Mouse (Mus musculus) liver, embryonic 14.5 days (tissue): ENCODE results near the gene Gm21149. TPM values are rescaled to one million over a fixed set of nuclear protein-coding genes. Genes with fewer than 3 reads are reported as not detected.
A peak's percentile ranks its signal among the peaks of the same experiment; 100 is the strongest.
"Not testable (repeated sequence)": the region's sequence is repeated elsewhere in the genome, so short reads cannot be mapped to it uniquely, and the experiment has no call there.

Source experiments
- ATAC-seq: fragments of 200-750 bp; cut with Nextera tagmentation; 2 replicates; pipeline ENCODE4 v1.8.0; 2017; ENCODE audit warnings: moderate number of reproducible peaks, mild to moderate bottlenecking, moderate library complexity; ENCODE audit not compliant: insufficient read depth
- DNase-seq, 3 experiments: peaks; one replicate each; pipeline ENCODE4 v3.0.0-alpha.2; 2012 to 2013; ENCODE audit warnings: low read depth in 3 of 3, low spot score in 3 of 3
- H3K27ac ChIP-seq: fragments of 300-500 bp; sonication (generic); 2 replicates; pipeline ENCODE4 v1.5.1; 2014; ENCODE audit warnings: moderate library complexity, mild to moderate bottlenecking, control low read depth, inconsistent platforms
- H3K27me3 ChIP-seq: fragments of 300-500 bp; sonication (generic); 2 replicates; pipeline ENCODE4 v1.6.1; 2014; ENCODE audit warnings: mild to moderate bottlenecking, low read length, moderate library complexity; ENCODE audit not compliant: control insufficient read depth, insufficient read depth
- H3K36me3 ChIP-seq: fragments of 300-500 bp; sonication (generic); replicated peaks from 2 replicates; pipeline ENCODE4 v1.6.1; 2014; ENCODE audit warnings: low read depth; ENCODE audit not compliant: control insufficient read depth, insufficient read depth
- H3K4me1 ChIP-seq, 2 experiments: fragments of 200-500 bp in 1 of 2; fragments of 300-500 bp in 1 of 2; sonication (generic) in 1 of 2; replicated peaks; 2 replicates each; pipeline ENCODE4 v1.6.1; 2012 to 2014; ENCODE audit warnings: antibody characterized with exemption in 1 of 2, inconsistent platforms in 1 of 2, low read length in 1 of 2; ENCODE audit not compliant: control insufficient read depth in 2 of 2, insufficient read depth in 2 of 2
- H3K4me2 ChIP-seq: fragments of 300-500 bp; sonication (generic); 2 replicates; pipeline ENCODE4 v1.6.1; 2014; ENCODE audit warnings: low read depth, mild to moderate bottlenecking, control low read depth, moderate library complexity
- H3K4me3 ChIP-seq, 2 experiments: fragments of 200-500 bp in 1 of 2; fragments of 300-500 bp in 1 of 2; sonication (generic) in 1 of 2; 2 replicates each; pipeline ENCODE4 v1.5.1; 2012 to 2014; ENCODE audit warnings: low read depth in 2 of 2, low read length in 2 of 2, mild to moderate bottlenecking in 2 of 2, control low read depth in 1 of 2, inconsistent platforms in 1 of 2, moderate library complexity in 1 of 2; ENCODE audit not compliant: insufficient read depth in 1 of 2
- H3K9ac ChIP-seq: fragments of 300-500 bp; sonication (generic); replicated peaks from 2 replicates; pipeline ENCODE4 v1.6.1; 2014; ENCODE audit warnings: mild to moderate bottlenecking, control low read depth, moderate library complexity
- H3K9me3 ChIP-seq: fragments of 300-500 bp; sonication (generic); 2 replicates; pipeline ENCODE4 v1.6.1; 2016; ENCODE audit warnings: low read length, mixed read lengths; ENCODE audit not compliant: control insufficient read depth
- CTCF ChIP-seq: IDR thresholded peaks from 2 replicates; pipeline ENCODE4 v1.5.1; 2016; ENCODE audit warnings: antibody characterized with exemption, low read depth, control low read depth
- WGBS: fragments of 180-500 bp; shearing (Covaris S2); extraction: QIAGEN DNeasy Blood & Tissue Kit; methylation state at CpG from one replicate; pipeline ENCODE4 v1.1.7; 2014; ENCODE audit not compliant: insufficient replicate concordance; 5-methylcytosine and 5-hydroxymethylcytosine counted together
- polyA plus RNA-seq, 2 experiments: library from polyadenylated mRNA; depleted of rRNA in 1 of 2; stranded (reverse) in 1 of 2; unstranded in 1 of 2; fragments of >200 nt; fragmentation: Nextera tagmentation in 1 of 2; extraction: Ambion mirVana in 1 of 2; gene quantifications; 2 replicates each; pipeline versions ENCODE4 v1.2.1 to v1.2.3; 2012 to 2014

The Gm21149 gene
- polyA plus RNA-seq (2012; rRNA removed) (not detected in 2 replicates), polyA plus RNA-seq (2014; fragmentation: Nextera tagmentation; extraction: Ambion mirVana) (not detected in 2 replicates)

DNA sequence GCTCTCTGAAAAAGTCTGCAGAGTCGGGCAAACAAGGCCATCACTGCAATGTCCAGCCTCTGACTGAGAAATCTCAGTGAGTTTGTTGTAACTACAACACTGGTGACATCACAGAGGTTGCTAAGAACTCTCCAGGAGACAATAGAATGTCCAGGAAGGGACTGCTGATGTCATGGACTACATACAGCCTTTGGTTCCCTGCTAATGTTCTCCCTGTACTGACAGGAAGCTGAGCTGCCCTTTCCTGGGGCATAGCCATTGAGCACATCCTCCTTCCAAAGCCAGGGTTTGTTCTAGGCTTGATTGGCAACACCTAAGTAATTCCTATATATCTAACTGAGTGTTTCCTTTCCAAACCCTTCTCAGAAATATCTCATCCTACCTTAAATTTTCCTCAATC is at the start of gene Gm21149:
TSS of gene Gm21149 (minus strand) at position 101 of the 400 bp plus-strand sequence.
- H3K4me1 ChIP-seq, H3K27me3 ChIP-seq, DNase-seq, H3K36me3 ChIP-seq, ATAC-seq, H3K9ac ChIP-seq, H3K4me2 ChIP-seq, H3K4me3 ChIP-seq, H3K27ac ChIP-seq, H3K9me3 ChIP-seq: not testable (repeated sequence)
- 32% methylated on average over 1 of the region's 1 CpGs for WGBS

DNA sequence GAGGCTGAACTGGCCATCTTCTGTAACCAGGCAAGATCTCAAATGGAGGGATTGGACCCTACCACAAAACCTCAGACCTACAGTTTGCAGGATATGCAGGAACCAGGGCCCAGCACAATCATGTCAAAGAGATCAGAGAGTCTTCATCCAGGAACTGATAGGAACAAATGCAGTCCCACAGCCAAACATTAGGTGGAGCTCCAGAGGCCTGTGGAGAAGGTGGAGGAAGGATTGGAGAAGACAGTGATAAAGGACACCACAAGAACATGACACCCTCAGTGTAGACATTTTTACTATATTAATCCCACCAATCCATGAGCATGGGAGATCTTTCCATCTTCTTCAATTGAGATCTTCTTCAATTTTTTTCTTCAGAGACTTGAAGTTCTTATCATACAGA is 46.1 kb upstream of the Gm21149 start:
- H3K36me3 ChIP-seq, H3K4me1 ChIP-seq, H3K27me3 ChIP-seq, H3K9me3 ChIP-seq, H3K4me3 ChIP-seq, H3K9ac ChIP-seq, H3K27ac ChIP-seq, ATAC-seq, H3K4me2 ChIP-seq, DNase-seq: not testable (repeated sequence)
- peak; percentile 19 for TF ChIP-seq CTCF

- not testable (repeated sequence) for ATAC-seq, H3K9me3 ChIP-seq, H3K4me3 ChIP-seq, H3K4me1 ChIP-seq, H3K9ac ChIP-seq, H3K27me3 ChIP-seq, H3K27ac ChIP-seq, H3K4me2 ChIP-seq, H3K36me3 ChIP-seq, DNase-seq
- 21% methylated on average over 2 of the region's 2 CpGs for WGBS
Measured at GRCm38 (mm10) chr5:15522028-15522427, 45.7 kb upstream of the Gm21149 start.

GRCm38 (mm10) chr5:15520418-15520817 is 44.1 kb upstream of the Gm21149 start:
- H3K4me1 ChIP-seq, DNase-seq, H3K4me2 ChIP-seq, H3K4me3 ChIP-seq, H3K27me3 ChIP-seq, H3K9ac ChIP-seq, H3K36me3 ChIP-seq, H3K27ac ChIP-seq, H3K9me3 ChIP-seq, ATAC-seq: not testable (repeated sequence)
- 13% methylated on average over 5 of the region's 5 CpGs for WGBS

DNA sequence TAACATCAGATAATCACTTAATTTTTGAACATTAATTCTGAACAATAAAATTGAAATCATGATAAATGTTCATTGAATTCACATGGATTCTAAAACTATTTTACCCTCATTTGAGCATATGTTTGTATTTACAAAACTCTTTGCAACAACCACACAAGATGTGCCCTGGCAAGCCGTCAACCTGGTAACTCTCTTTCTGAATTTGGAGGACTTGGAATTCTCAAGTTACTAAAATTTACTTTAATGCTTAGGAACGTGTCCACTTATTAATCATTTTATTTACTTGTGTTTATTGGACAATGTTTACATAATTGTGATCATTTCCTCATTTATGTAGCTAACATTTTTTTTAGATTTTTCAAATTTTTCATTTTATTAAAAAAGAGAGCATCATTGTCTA is 40.8 kb upstream of the Gm21149 start:
- 48% methylated on average over 2 of the region's 2 CpGs for WGBS
- DNase-seq, H3K9ac ChIP-seq, H3K27me3 ChIP-seq, H3K4me1 ChIP-seq, H3K4me3 ChIP-seq, ATAC-seq, H3K4me2 ChIP-seq, H3K27ac ChIP-seq, H3K9me3 ChIP-seq, H3K36me3 ChIP-seq: not testable (repeated sequence)

GRCm38 (mm10) chr5:15512236-15512635 is 35.9 kb upstream of the Gm21149 start:
- H3K4me3 ChIP-seq, DNase-seq, H3K27me3 ChIP-seq, H3K9me3 ChIP-seq, H3K4me1 ChIP-seq, H3K9ac ChIP-seq, H3K27ac ChIP-seq, ATAC-seq, H3K4me2 ChIP-seq, H3K36me3 ChIP-seq: not testable (repeated sequence)
- WGBS: 45% methylated on average over 3 of the region's 3 CpGs

DNA sequence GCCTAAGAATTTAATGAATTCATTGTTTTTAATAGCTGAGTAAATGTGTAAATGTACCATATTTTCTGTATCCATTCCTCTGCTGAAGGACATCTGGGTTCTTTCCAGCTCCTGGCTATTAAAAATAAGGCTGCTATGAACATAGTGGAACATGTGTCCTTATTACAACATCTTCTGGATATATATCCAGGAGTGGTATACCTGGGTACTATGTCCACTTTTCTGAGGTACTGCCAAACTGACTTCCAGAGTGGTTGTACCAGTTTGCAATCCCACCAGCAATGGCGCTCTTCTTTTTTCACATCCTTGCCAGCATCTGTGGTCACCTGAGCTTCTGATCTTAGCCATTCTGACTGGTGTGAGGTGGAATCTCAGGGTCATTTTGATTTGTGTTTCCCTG is 33.6 kb upstream of the Gm21149 start:
- not testable (repeated sequence) for H3K27ac ChIP-seq, H3K27me3 ChIP-seq, H3K36me3 ChIP-seq, H3K4me1 ChIP-seq, ATAC-seq, H3K9me3 ChIP-seq, H3K4me2 ChIP-seq, H3K4me3 ChIP-seq, H3K9ac ChIP-seq, DNase-seq
- WGBS: 66% methylated on average over 1 of the region's 1 CpGs
